Mouse (Mus musculus) kidney, postnatal 0 days (tissue): ENCODE data around the gene Mgat2. TPM values are rescaled to one million over a fixed set of nuclear protein-coding genes. Genes with fewer than 3 reads are reported as not detected.

Experiments
- ATAC-seq: fragments of 200-750 bp; cut with Nextera tagmentation; replicated peaks from 2 replicates; pipeline ENCODE4 v1.8.0; 2017; ENCODE audit warnings: low read depth, moderate number of reproducible peaks, moderate TSS enrichment, moderate library complexity; ENCODE audit not compliant: low FRiP score
- DNase-seq: peaks from one replicate; pipeline ENCODE4 v3.0.0-alpha.2; 2016; ENCODE audit warnings: low spot score
- H3K27ac ChIP-seq: fragments of 300-500 bp; sonication (generic); 2 replicates; pipeline ENCODE4 v1.5.1; 2014; ENCODE audit warnings: mild to moderate bottlenecking
- H3K27me3 ChIP-seq: fragments of 300-500 bp; sonication (generic); 2 replicates; pipeline ENCODE4 v1.6.1; 2014; ENCODE audit warnings: low read length, mixed read lengths; ENCODE audit not compliant: insufficient read depth
- H3K36me3 ChIP-seq: fragments of 300-500 bp; sonication (generic); 2 replicates; pipeline ENCODE4 v1.6.1; 2014; ENCODE audit warnings: low read length, mixed read lengths; ENCODE audit not compliant: insufficient read depth
- H3K4me1 ChIP-seq: fragments of 300-500 bp; sonication (generic); replicated peaks from 2 replicates; pipeline ENCODE4 v1.6.1; 2014; ENCODE audit warnings: antibody characterized with exemption, low read length, mixed read lengths; ENCODE audit not compliant: insufficient read depth
- H3K4me2 ChIP-seq: fragments of 300-500 bp; sonication (generic); 2 replicates; pipeline ENCODE4 v1.6.1; 2014; ENCODE audit warnings: mild to moderate bottlenecking, low read length, moderate library complexity, mixed read lengths
- H3K4me3 ChIP-seq: fragments of 300-500 bp; sonication (generic); replicated peaks from 2 replicates; pipeline ENCODE4 v1.5.1; 2014; ENCODE audit warnings: low read depth, low read length
- H3K9ac ChIP-seq: fragments of 300-500 bp; sonication (generic); 2 replicates; pipeline ENCODE4 v1.6.1; 2014; ENCODE audit warnings: low read depth, low read length
- H3K9me3 ChIP-seq: fragments of 300-500 bp; sonication (generic); replicated peaks from 2 replicates; pipeline ENCODE4 v1.6.1; 2016; ENCODE audit warnings: low read length, inconsistent platforms, mixed read lengths
- CTCF ChIP-seq: IDR thresholded peaks from 2 replicates; pipeline ENCODE4 v1.5.1; 2016; ENCODE audit warnings: antibody characterized with exemption, low read depth, mild to moderate bottlenecking, moderate library complexity
- WGBS: fragments of 180-500 bp; shearing (Covaris S2); extraction: QIAGEN DNeasy Blood & Tissue Kit; methylation state at CpG from one replicate; pipeline ENCODE4 v1.1.7; 2014; 5-methylcytosine and 5-hydroxymethylcytosine counted together
- polyA plus RNA-seq: library from polyadenylated mRNA; unstranded; fragments of >200 nt; fragmentation: Nextera tagmentation; extraction: Ambion mirVana; gene quantifications from 2 replicates; pipeline ENCODE4 v1.2.1, GENCODE M21; 2015

Gene Mgat2
- polyA plus RNA-seq, 1 experiment from 2014 or later = 81.5 TPM

GRCm38 (mm10) chr12:69190074-69190473, 6.1 kb downstream of the Mgat2 start:
- H3K4me1 ChIP-seq = peaks cover 7% of the 10 kb centered on the region; the same call in 1 of the 2 replicates
- DNase-seq = no peak
- TF ChIP-seq CTCF = no peak
- H3K9me3 ChIP-seq = no peaks in the 10 kb centered on the region
- no peak overlapping the region for H3K9ac ChIP-seq
- H3K27me3 ChIP-seq = no peaks in the 10 kb centered on the region
- H3K4me3 ChIP-seq = no peak overlapping the region
- WGBS = 94% methylated on average over 9 of the region's 9 CpGs
- no peak overlapping the region for H3K27ac ChIP-seq
- no peak overlapping the region for H3K4me2 ChIP-seq
- ATAC-seq = no peak
- 0 out of 2 replicates have a peak, but pooled peaks cover 8% of the 10 kb centered on the region for H3K36me3 ChIP-seq

DNA sequence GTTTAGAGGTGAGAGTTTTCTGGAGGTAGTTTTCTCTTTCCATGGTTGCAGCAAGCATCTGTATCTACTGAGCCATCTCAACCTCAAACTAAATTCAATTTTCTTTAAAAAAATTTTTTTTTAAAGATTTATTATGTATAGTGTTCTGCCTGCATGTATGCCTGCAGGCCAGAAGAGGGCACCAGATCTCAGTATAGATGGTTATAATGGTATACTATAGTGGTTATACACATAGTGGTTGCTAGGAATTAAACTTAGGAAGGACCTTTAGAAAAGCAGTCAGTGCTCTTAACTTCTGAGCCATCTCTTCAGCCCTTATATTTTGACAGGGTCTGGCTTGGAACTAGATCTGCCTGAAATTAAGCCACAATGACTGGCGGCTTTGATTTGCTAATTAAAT, 6.6 kb downstream of the Mgat2 start:
- H3K9me3 ChIP-seq = no peaks in the 10 kb centered on the region
- TF ChIP-seq CTCF = peak; percentile 66
- 0 out of 2 replicates have a peak, but pooled peaks cover 8% of the 10 kb centered on the region for H3K36me3 ChIP-seq
- 0 out of 2 replicates have a peak, but pooled peaks have one; percentile 49 for ATAC-seq
- peaks cover 3% of the 10 kb centered on the region; the same call in 1 of the 2 replicates for H3K4me1 ChIP-seq
- H3K27me3 ChIP-seq = no peaks in the 10 kb centered on the region
- no peak overlapping the region for H3K4me2 ChIP-seq
- H3K9ac ChIP-seq = no peak overlapping the region
- H3K27ac ChIP-seq = no peak overlapping the region
- H3K4me3 ChIP-seq = no peak overlapping the region
- whole genome bisulfite sequencing = 100% methylated on average over 1 of the region's 1 CpGs
- DNase-seq = peak; percentile 46

DNA sequence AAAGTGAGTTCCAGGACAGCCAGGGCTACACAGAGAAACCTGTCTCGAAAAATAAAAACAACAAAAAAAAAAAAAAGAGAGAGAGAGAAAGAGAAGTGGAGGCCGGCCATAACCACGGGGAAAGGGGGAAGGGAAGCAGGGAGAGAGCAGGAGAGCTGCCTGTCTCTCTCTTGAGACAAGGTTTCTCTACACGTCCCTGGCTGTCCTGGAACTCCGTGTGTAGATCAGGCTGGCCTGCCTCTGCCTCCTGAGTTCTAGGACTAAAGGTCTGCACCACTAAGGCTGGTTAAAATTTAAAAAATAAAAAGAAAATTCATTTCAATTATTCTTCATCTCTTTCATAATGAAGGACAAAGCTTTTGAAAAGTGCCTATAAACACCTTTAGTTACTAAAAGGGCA, 7.4 kb downstream of the Mgat2 start:
- Histone ChIP-seq H3K9ac (no peak overlapping the region), H3K4me2 (no peak overlapping the region), H3K4me3 (no peak overlapping the region), H3K27ac (no peak overlapping the region), H3K27me3 (no peaks in the 10 kb centered on the region), H3K36me3 (0 out of 2 replicates have a peak, but pooled peaks cover 8% of the 10 kb centered on the region), H3K9me3 (no peaks in the 10 kb centered on the region), H3K4me1 (no peaks in the 10 kb centered on the region)
- 87% methylated on average over 5 of the region's 5 CpGs for WGBS
- ATAC-seq = no peak
- DNase-seq = no peak
- no peak for TF ChIP-seq CTCF

DNA sequence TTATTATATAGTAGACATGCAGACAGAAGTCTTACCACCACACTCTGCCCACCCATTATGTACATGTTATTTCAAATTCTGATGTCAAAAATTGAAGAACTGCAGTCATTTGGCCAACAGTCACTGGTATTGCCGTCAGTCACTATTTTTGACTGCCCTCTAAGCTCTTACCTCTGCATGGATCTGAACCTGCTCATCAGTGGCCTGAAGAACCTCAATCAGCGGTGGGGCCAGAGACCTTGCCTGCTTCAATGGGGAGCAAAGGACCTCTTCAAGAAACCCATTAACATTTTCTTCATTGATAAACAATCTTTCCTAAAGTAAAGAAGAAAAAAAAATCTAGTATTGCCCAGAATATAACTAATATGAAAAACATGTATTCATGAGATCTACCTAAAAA, 8.7 kb downstream of the Mgat2 start:
- no peak for TF ChIP-seq CTCF
- Histone ChIP-seq H3K9me3 (no peaks in the 10 kb centered on the region), H3K4me3 (no peak overlapping the region), H3K4me2 (no peak overlapping the region), H3K27me3 (no peaks in the 10 kb centered on the region), H3K27ac (no peak overlapping the region), H3K9ac (no peak overlapping the region), H3K4me1 (no peaks in the 10 kb centered on the region), H3K36me3 (0 out of 2 replicates have a peak, but pooled peaks cover 8% of the 10 kb centered on the region)
- DNase-seq (no peak), ATAC-seq (no peak)
- 91% methylated on average over 2 of the region's 2 CpGs for WGBS

- Histone ChIP-seq H3K4me2 (peak within 1 kb of the TSS; percentile 71), H3K4me3 (peak within 1 kb of the TSS; percentile 92), H3K27ac (peak within 1 kb of the TSS; percentile 91), H3K9ac (peak within 1 kb of the TSS; percentile 83), H3K27me3 (no peaks in the 10 kb centered on the region), H3K9me3 (no peaks in the 10 kb centered on the region), H3K36me3 (0 out of 2 replicates have a peak, but pooled peaks cover 3% of the 10 kb centered on the region), H3K4me1 (peaks cover 8% of the 10 kb centered on the region)
- DNase-seq = peak; percentile 89
- ATAC-seq = peak; percentile 68
- TF ChIP-seq CTCF = no peak
- WGBS = under 1% methylated on average over 75 of the region's 75 CpGs
Measured at GRCm38 (mm10) chr12:69196444-69197377, 12.8 kb downstream of the Mgat2 start, which contains the start of gene Gm49383. Gm49383 (minus strand) TSS chr12:69197104.

DNA sequence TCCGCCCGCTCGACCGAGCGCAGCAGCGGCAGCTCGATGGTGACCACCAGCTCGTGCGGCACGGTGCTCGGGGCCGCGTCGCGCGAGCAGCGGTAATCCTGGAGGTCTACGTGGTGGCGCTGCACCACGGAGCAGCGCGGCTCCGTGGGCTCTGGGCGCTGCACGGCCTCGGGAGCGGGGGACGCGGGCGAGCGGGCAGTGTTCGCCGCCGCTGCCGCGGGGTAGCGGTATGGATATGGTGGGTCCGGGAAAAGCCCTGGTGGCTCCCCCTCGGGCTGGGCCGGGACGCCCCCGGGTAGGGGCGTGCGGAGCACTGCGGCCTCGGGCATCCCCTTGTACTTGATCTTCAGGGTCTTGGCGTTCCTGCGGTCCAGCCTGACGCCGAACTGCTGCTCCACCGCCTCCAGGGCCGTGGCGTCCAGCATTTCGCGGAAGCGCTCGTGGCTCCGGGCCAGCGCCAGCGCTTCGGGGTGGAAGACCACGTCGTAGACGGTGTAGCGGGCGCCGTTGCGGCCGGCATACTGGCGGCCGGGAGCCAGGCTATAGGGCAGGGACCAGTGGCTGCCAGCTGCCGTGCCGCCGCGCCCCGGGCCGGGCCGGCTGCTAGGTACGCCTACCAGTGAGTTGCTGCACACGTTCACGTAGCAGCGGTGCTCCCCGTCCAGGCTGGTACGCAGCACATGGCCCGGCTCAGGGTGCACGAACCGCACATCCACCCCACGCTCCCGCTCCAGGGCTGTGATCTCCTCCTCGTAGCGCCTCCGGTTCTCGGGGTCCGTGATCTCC, 13.6 kb downstream of the Mgat2 start:
- peak overlapping the region; percentile 92 for H3K4me3 ChIP-seq
- peak overlapping the region; percentile 71 for H3K4me2 ChIP-seq
- peak overlapping the region; percentile 91 for H3K27ac ChIP-seq
- no peak for TF ChIP-seq CTCF
- ATAC-seq (peak; percentile 65), DNase-seq (peak; percentile 36)
- peaks cover 8% of the 10 kb centered on the region for H3K4me1 ChIP-seq
- under 1% methylated on average over 91 of the region's 94 CpGs for WGBS
- peak overlapping the region; percentile 83 for H3K9ac ChIP-seq
- no peaks in the 10 kb centered on the region for H3K27me3 ChIP-seq
- peaks cover 9% of the 10 kb centered on the region; the same call in 1 of the 2 replicates for H3K36me3 ChIP-seq
- no peaks in the 10 kb centered on the region for H3K9me3 ChIP-seq
